Mouse (Mus musculus) limb, embryonic 14.5 days (tissue): Measurements from ENCODE around the gene Klrb1b. TPM values are rescaled to one million over a fixed set of nuclear protein-coding genes. Genes with fewer than 3 reads are reported as not detected.

Source experiments
- ATAC-seq: fragments of 200-750 bp; cut with Nextera tagmentation; 2 replicates; pipeline ENCODE4 v1.8.0; 2017; ENCODE audit warnings: low read depth, moderate number of reproducible peaks, moderate TSS enrichment; ENCODE audit not compliant: low FRiP score
- DNase-seq: peaks from one replicate; pipeline ENCODE4 v3.0.0-alpha.2; 2015; ENCODE audit warnings: low spot score
- H3K27ac ChIP-seq: fragments of 300-500 bp; sonication (generic); replicated peaks from 2 replicates; pipeline ENCODE4 v1.5.1; 2014; ENCODE audit warnings: low read depth, mild to moderate bottlenecking, low read length, moderate library complexity, mixed read lengths
- H3K27me3 ChIP-seq: fragments of 300-500 bp; sonication (generic); 2 replicates; pipeline ENCODE4 v1.6.1; 2014; ENCODE audit warnings: low read length, mixed read lengths; ENCODE audit not compliant: control insufficient read depth, insufficient read depth
- H3K36me3 ChIP-seq: fragments of 300-500 bp; sonication (generic); 2 replicates; pipeline ENCODE4 v1.6.1; 2014; ENCODE audit warnings: mild to moderate bottlenecking, low read length, moderate library complexity, mixed read lengths; ENCODE audit not compliant: control insufficient read depth, insufficient read depth
- H3K4me1 ChIP-seq: fragments of 300-500 bp; sonication (generic); 2 replicates; pipeline ENCODE4 v1.6.1; 2014; ENCODE audit warnings: antibody characterized with exemption, low read length, mixed read lengths; ENCODE audit not compliant: control insufficient read depth, insufficient read depth
- H3K4me2 ChIP-seq: fragments of 300-500 bp; sonication (generic); replicated peaks from 2 replicates; pipeline ENCODE4 v1.6.1; 2014; ENCODE audit warnings: low read depth, mild to moderate bottlenecking, low read length, moderate library complexity; ENCODE audit not compliant: severe bottlenecking
- H3K4me3 ChIP-seq: fragments of 300-500 bp; sonication (generic); replicated peaks from 2 replicates; pipeline ENCODE4 v1.5.1; 2014; ENCODE audit warnings: low read length
- H3K9ac ChIP-seq: fragments of 300-500 bp; sonication (generic); 2 replicates; pipeline ENCODE4 v1.6.1; 2014; ENCODE audit warnings: mild to moderate bottlenecking, low read depth, low read length, moderate library complexity; ENCODE audit not compliant: severe bottlenecking
- H3K9me3 ChIP-seq: fragments of 300-500 bp; sonication (generic); 2 replicates; pipeline ENCODE4 v1.6.1; 2016; ENCODE audit warnings: low read length; ENCODE audit not compliant: control insufficient read depth
- POLR2A ChIP-seq: fragments of 200-500 bp; IDR thresholded peaks from 2 replicates; pipeline ENCODE4 v1.8.0; 2012; ENCODE audit warnings: inconsistent platforms, mild to moderate bottlenecking, moderate library complexity, borderline replicate concordance; ENCODE audit not compliant: insufficient read depth, insufficient read length; ENCODE audit errors: extremely low read depth
- WGBS: fragments of 180-500 bp; shearing (Covaris S2); extraction: QIAGEN DNeasy Blood & Tissue Kit; methylation state at CpG from one replicate; pipeline ENCODE4 v1.1.7; 2014; 5-methylcytosine and 5-hydroxymethylcytosine counted together
- polyA plus RNA-seq, 2 experiments: library from polyadenylated mRNA; depleted of rRNA in 1 of 2; stranded (reverse) in 1 of 2; unstranded in 1 of 2; fragments of >200 nt; fragmentation: Nextera tagmentation in 1 of 2; extraction: Ambion mirVana in 1 of 2; gene quantifications; 2 replicates each; pipeline versions ENCODE4 v1.2.1 to v1.2.3; 2012 to 2014

Gene Klrb1b
- polyA plus RNA-seq (2012; rRNA removed) (0.12 and 0.40 TPM in 2 replicates), polyA plus RNA-seq (2014; fragmentation: Nextera tagmentation; extraction: Ambion mirVana) (0.23 and 0.39 TPM in 2 replicates)

GRCm38 (mm10) chr6:128826132-128826531, at the start of gene Klrb1b, which contains the start of gene Gm44511:
TSS of gene Klrb1b (minus strand) at chr6:128826331.
TSS of gene Gm44511 (minus strand) at chr6:128826315.
- no peaks in the 10 kb centered on the region for H3K27me3 ChIP-seq
- H3K9ac ChIP-seq: no peak within 1 kb of the TSS
- H3K36me3 ChIP-seq: no peaks in the 10 kb centered on the region
- DNase-seq: no peak
- ATAC-seq: no peak
- no peaks in the 10 kb centered on the region for H3K4me1 ChIP-seq
- H3K9me3 ChIP-seq: no peaks in the 10 kb centered on the region
- no peak within 1 kb of the TSS for H3K4me2 ChIP-seq
- no peak within 1 kb of the TSS for H3K4me3 ChIP-seq
- TF ChIP-seq POLR2A: no peak
- no peak within 1 kb of the TSS for H3K27ac ChIP-seq
- WGBS: 81% methylated on average over 6 of the region's 6 CpGs

DNA sequence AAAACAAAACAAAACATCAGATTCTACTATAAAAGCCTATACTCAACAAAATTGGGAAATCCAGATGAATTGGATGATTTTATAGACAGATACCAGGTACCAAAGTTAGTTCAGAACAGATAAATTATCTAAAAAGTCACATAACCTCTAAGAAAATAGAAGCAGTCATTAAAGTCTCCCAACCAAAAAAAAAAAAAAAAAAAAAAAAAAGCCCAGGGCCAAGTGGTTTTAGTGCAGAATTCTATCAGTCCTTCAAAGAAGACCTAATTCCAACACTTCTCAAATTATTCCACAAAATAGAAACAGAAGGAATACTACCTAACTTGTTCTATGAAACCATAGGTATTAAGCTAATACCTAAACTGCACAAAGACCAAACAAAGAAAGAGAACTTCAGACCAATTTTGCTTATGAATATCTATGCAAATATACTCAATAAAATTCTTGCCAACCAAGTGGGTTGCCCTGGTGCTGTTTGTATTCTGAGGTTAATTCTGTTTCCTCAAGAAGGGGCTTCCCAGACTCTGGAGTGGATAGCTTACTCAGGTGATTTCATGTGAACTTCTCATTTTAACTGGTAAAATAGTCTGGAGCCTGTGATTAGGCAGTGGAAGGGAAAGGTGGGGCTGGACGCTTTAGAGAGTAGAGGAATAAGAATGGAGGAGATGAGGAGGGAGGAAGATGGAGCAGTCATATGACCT, 45.9 kb upstream of the Klrb1b start:
- Histone ChIP-seq H3K27ac (no peak overlapping the region), H3K4me1 (no peaks in the 10 kb centered on the region), H3K9ac (no peak overlapping the region), H3K4me3 (no peak overlapping the region), H3K36me3 (no peaks in the 10 kb centered on the region), H3K27me3 (no peaks in the 10 kb centered on the region), H3K9me3 (no peaks in the 10 kb centered on the region), H3K4me2 (no peak overlapping the region)
- TF ChIP-seq POLR2A: no peak
- 89% methylated on average over 1 of the region's 1 CpGs for WGBS
- no peak for ATAC-seq
- DNase-seq: no peak

- no peak for DNase-seq
- TF ChIP-seq POLR2A: no peak
- ATAC-seq: no peak
- Histone ChIP-seq H3K27ac (no peak overlapping the region), H3K36me3 (no peaks in the 10 kb centered on the region), H3K4me2 (no peak overlapping the region), H3K9me3 (no peaks in the 10 kb centered on the region), H3K27me3 (no peaks in the 10 kb centered on the region), H3K4me1 (no peaks in the 10 kb centered on the region), H3K4me3 (no peak overlapping the region), H3K9ac (no peak overlapping the region)
- WGBS: 6% methylated on average over 3 of the region's 3 CpGs
Measured at GRCm38 (mm10) chr6:128868861-128869260, 42.7 kb upstream of the Klrb1b start.

GRCm38 (mm10) chr6:128857976-128858375, 31.8 kb upstream of the Klrb1b start:
- TF ChIP-seq POLR2A: no peak
- Histone ChIP-seq H3K27me3 (no peaks in the 10 kb centered on the region), H3K9ac (no peak overlapping the region), H3K36me3 (no peaks in the 10 kb centered on the region), H3K27ac (no peak overlapping the region), H3K4me2 (no peak overlapping the region), H3K4me3 (no peak overlapping the region), H3K4me1 (no peaks in the 10 kb centered on the region), H3K9me3 (no peaks in the 10 kb centered on the region)
- WGBS: 89% methylated on average over 2 of the region's 2 CpGs
- ATAC-seq: no peak
- DNase-seq: no peak

- Histone ChIP-seq H3K4me1 (no peaks in the 10 kb centered on the region), H3K9me3 (no peaks in the 10 kb centered on the region), H3K27me3 (no peaks in the 10 kb centered on the region), H3K9ac (no peak overlapping the region), H3K36me3 (no peaks in the 10 kb centered on the region), H3K4me3 (no peak overlapping the region), H3K27ac (no peak overlapping the region), H3K4me2 (no peak overlapping the region)
- peak; percentile 57 for DNase-seq
- TF ChIP-seq POLR2A: no peak
- WGBS: 64% methylated on average over 5 of the region's 5 CpGs
- ATAC-seq: 0 out of 2 replicates have a peak, but pooled peaks have one; percentile 53
Measured at GRCm38 (mm10) chr6:128856250-128856649, 30.1 kb upstream of the Klrb1b start.

DNA sequence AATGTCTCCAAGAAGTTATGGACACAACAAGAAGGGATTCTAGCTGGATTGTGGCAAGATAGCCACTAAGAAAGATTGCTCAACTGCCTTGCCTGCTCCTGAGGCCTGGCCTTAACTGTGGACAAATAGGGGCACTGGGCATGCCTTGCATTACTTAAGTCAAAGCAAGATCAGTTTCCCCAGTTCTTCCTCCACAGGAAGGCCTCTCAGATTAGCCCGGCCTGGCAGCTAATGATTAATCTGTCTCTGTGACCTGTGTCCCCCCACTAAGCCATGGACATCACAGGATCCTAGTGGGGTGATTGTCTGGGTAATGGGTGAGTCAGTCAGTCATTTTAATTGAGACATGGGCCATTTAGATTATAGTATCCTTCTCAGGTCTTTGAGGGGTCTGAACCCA, 29.3 kb upstream of the Klrb1b start:
- WGBS: 70% methylated on average over 1 of the region's 1 CpGs
- Histone ChIP-seq H3K4me3 (no peak overlapping the region), H3K4me1 (no peaks in the 10 kb centered on the region), H3K9me3 (no peaks in the 10 kb centered on the region), H3K4me2 (no peak overlapping the region), H3K27me3 (no peaks in the 10 kb centered on the region), H3K36me3 (no peaks in the 10 kb centered on the region), H3K27ac (no peak overlapping the region), H3K9ac (no peak overlapping the region)
- TF ChIP-seq POLR2A: no peak
- no peak for ATAC-seq
- no peak for DNase-seq
